Mouse (Mus musculus): ENCODE results near the gene Dzip1.

The Dzip1 gene

GRCm38 (mm10) chr14:118922667-118923184 is 2.5 kb downstream of the Dzip1 start:
- peak in 1 of 2 experiments; percentile 24 for DNase-seq (ENCODE audit: low spot score in 2 of 2)

GRCm38 (mm10) chr14:118922251-118922650 is 3.0 kb downstream of the Dzip1 start:
- no peak for DNase-seq (ENCODE audit: low spot score in 2 of 2)

GRCm38 (mm10) chr14:118920654-118921053 is 4.6 kb downstream of the Dzip1 start:
- no peak for DNase-seq (ENCODE audit: low spot score in 2 of 2)

- DNase-seq (ENCODE audit: low spot score in 2 of 2), result no peak
These were observed 6.2 kb downstream of the Dzip1 start for GRCm38 (mm10) chr14:118919025-118919424.

GRCm38 (mm10) chr14:118913651-118914050 is 11.6 kb downstream of the Dzip1 start:
- no peak for DNase-seq (ENCODE audit: low spot score in 2 of 2)

GRCm38 (mm10) chr14:118911521-118911920 is 13.7 kb downstream of the Dzip1 start:
- DNase-seq (ENCODE audit: low spot score in 2 of 2), result no peak

- peak; percentile 49 to 74 for DNase-seq (ENCODE audit: low spot score in 2 of 2)
These were observed 14.7 kb downstream of the Dzip1 start for GRCm38 (mm10) chr14:118910332-118911222.

GRCm38 (mm10) chr14:118909872-118910271 is 15.4 kb downstream of the Dzip1 start:
- DNase-seq (ENCODE audit: low spot score in 2 of 2), result peak in 1 of 2 experiments; percentile 30

GRCm38 (mm10) chr14:118907592-118907991 is 17.7 kb downstream of the Dzip1 start:
- no peak for DNase-seq (ENCODE audit: low spot score in 2 of 2)

- no peak for DNase-seq (ENCODE audit: low spot score in 2 of 2)
These were observed 21.2 kb downstream of the Dzip1 start for GRCm38 (mm10) chr14:118903867-118904562.

GRCm38 (mm10) chr14:118903397-118903796 is 21.9 kb downstream of the Dzip1 start:
- no peak for DNase-seq (ENCODE audit: low spot score in 2 of 2)

GRCm38 (mm10) chr14:118900911-118901310 is 24.3 kb downstream of the Dzip1 start:
- no peak for DNase-seq (ENCODE audit: low spot score in 2 of 2)

- no peak for DNase-seq (ENCODE audit: low spot score in 2 of 2)
These were observed 25.3 kb downstream of the Dzip1 start for GRCm38 (mm10) chr14:118899940-118900339.

- DNase-seq (ENCODE audit: low spot score in 2 of 2), result no peak
These were observed 29.6 kb downstream of the Dzip1 start for GRCm38 (mm10) chr14:118895655-118896054.

- DNase-seq (ENCODE audit: low spot score in 2 of 2), result no peak
These were observed 30.0 kb downstream of the Dzip1 start for GRCm38 (mm10) chr14:118895228-118895627.

GRCm38 (mm10) chr14:118890101-118890500 is 35.2 kb downstream of the Dzip1 start:
- DNase-seq (ENCODE audit: low spot score in 2 of 2), result no peak

- no peak for DNase-seq (ENCODE audit: low spot score in 2 of 2)
These were observed 41.1 kb downstream of the Dzip1 start for GRCm38 (mm10) chr14:118884250-118884556.

- no peak for DNase-seq (ENCODE audit: low spot score in 2 of 2)
These were observed 41.7 kb downstream of the Dzip1 start for GRCm38 (mm10) chr14:118883344-118884249.

- DNase-seq (ENCODE audit: low spot score in 2 of 2), result no peak
These were observed 44.6 kb downstream of the Dzip1 start for GRCm38 (mm10) chr14:118880696-118881095.

- no peak for DNase-seq (ENCODE audit: low spot score in 2 of 2)
These were observed 46.8 kb downstream of the Dzip1 start for GRCm38 (mm10) chr14:118878346-118878910.

GRCm38 (mm10) chr14:118874786-118875415 is 50.4 kb downstream of the Dzip1 start:
- DNase-seq (ENCODE audit: low spot score in 2 of 2), result no peak

Measured in urinary bladder, postnatal 4 days (tissue).